Mouse (Mus musculus) limb, embryonic 13.5 days (tissue): ENCODE results near the gene Ube2j1. TPM values are rescaled to one million over a fixed set of nuclear protein-coding genes. Genes with fewer than 3 reads are reported as not detected.
A peak's percentile ranks its signal among the peaks of the same experiment; 100 is the strongest.

Experiments used
- ATAC-seq: fragments of 200-750 bp; cut with Nextera tagmentation; 2 replicates; pipeline ENCODE4 v1.8.0; 2017; ENCODE audit warnings: low read depth, moderate number of reproducible peaks, moderate TSS enrichment; ENCODE audit not compliant: low FRiP score
- H3K27ac ChIP-seq: fragments of 300-500 bp; sonication (generic); 2 replicates; pipeline ENCODE4 v1.5.1; 2015; ENCODE audit warnings: inconsistent platforms, mild to moderate bottlenecking, moderate library complexity
- H3K27me3 ChIP-seq: fragments of 300-500 bp; sonication (generic); 2 replicates; pipeline ENCODE4 v1.6.1; 2015; ENCODE audit warnings: mild to moderate bottlenecking, inconsistent platforms
- H3K36me3 ChIP-seq: fragments of 300-500 bp; sonication (generic); 2 replicates; pipeline ENCODE4 v1.6.1; 2015; ENCODE audit warnings: inconsistent platforms, mild to moderate bottlenecking, moderate library complexity
- H3K4me1 ChIP-seq: fragments of 300-500 bp; sonication (generic); 2 replicates; pipeline ENCODE4 v1.6.1; 2015; ENCODE audit warnings: inconsistent platforms
- H3K4me2 ChIP-seq: fragments of 300-500 bp; sonication (generic); replicated peaks from 2 replicates; pipeline ENCODE4 v1.6.1; 2015; ENCODE audit warnings: inconsistent platforms, mild to moderate bottlenecking, moderate library complexity
- H3K4me3 ChIP-seq: fragments of 300-500 bp; sonication (generic); 2 replicates; pipeline ENCODE4 v1.5.1; 2015; ENCODE audit warnings: moderate library complexity, mild to moderate bottlenecking, inconsistent platforms
- H3K9ac ChIP-seq: fragments of 300-500 bp; sonication (generic); 2 replicates; pipeline ENCODE4 v1.6.1; 2015; ENCODE audit warnings: mild to moderate bottlenecking, inconsistent platforms
- H3K9me3 ChIP-seq: fragments of 300-500 bp; sonication (generic); 2 replicates; pipeline ENCODE4 v1.6.1; 2016; ENCODE audit warnings: inconsistent platforms
- WGBS: fragments of 180-500 bp; shearing (Covaris S2); methylation state at CpG from one replicate; pipeline ENCODE4 v1.1.7; 2015; 5-methylcytosine and 5-hydroxymethylcytosine counted together
- polyA plus RNA-seq: library from polyadenylated mRNA; unstranded; fragments of >200 nt; fragmentation: Nextera tagmentation; extraction: Ambion mirVana; gene quantifications from 2 replicates; pipeline ENCODE4 v1.2.1, GENCODE M21; 2015

Gene Ube2j1
- 38.7 and 39.9 TPM in 2 replicates for polyA plus RNA-seq

GRCm38 (mm10) chr4:33031195-33031960 is at the start of gene Ube2j1:
TSS of gene Ube2j1 (plus strand) at chr4:33031416.
- ATAC-seq: peak; percentile 96
- H3K4me2 ChIP-seq: peak within 1 kb of the TSS; percentile 69
- H3K36me3 ChIP-seq: peaks cover 28% of the 10 kb centered on the region
- H3K9me3 ChIP-seq: peaks cover 9% of the 10 kb centered on the region
- peak within 1 kb of the TSS; percentile 97 for H3K9ac ChIP-seq
- under 1% methylated on average over 97 of the region's 123 CpGs for WGBS
- H3K27ac ChIP-seq: peak within 1 kb of the TSS; percentile 93
- no peaks in the 10 kb centered on the region for H3K27me3 ChIP-seq
- peak within 1 kb of the TSS; percentile 87 for H3K4me3 ChIP-seq
- H3K4me1 ChIP-seq: peaks cover 23% of the 10 kb centered on the region

GRCm38 (mm10) chr4:32981617-32982016 is 49.6 kb upstream of the Ube2j1 start:
- Histone ChIP-seq H3K4me1 (peaks cover 23% of the 10 kb centered on the region), H3K9me3 (no peaks in the 10 kb centered on the region), H3K4me2 (peak overlapping the region; percentile 99), H3K4me3 (no peak overlapping the region), H3K36me3 (no peaks in the 10 kb centered on the region), H3K9ac (no peak overlapping the region), H3K27ac (no peak overlapping the region), H3K27me3 (peaks cover 13% of the 10 kb centered on the region)
- WGBS: 15% methylated on average over 5 of the region's 5 CpGs
- ATAC-seq: no peak

DNA sequence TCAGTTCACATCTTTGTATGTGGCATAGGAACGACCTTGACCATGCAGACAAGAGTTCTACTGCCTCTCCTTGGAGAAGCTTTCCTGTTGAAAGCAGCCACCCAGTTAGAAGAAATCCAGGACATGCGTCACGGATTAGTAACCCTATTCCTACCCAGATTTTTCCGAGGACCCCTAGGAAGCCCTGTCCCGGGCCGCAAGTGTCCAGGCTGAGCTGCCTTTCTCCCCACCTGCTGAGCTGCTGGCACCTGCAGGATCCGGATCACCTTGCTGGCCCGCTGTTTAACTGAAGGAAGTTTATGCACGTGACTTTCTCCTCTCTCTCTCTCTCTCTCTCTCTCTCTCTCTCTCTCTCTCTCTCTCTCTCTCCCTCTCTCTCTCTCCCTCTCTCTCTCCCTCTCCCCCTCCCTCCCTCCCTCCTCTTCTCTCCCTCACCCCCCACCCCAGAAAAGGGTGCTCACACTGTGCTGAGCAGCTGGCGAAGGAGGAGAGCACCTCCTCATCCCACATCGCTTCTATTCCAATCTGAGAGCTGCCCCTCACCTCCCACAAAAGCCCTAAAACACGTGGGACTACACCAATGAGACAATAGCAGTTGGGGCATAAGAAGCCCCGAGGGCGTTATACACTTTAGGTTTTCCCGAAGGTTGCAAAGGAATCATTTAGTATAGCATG is 49.0 kb upstream of the Ube2j1 start:
- Histone ChIP-seq H3K4me1 (peaks cover 23% of the 10 kb centered on the region), H3K9ac (no peak overlapping the region), H3K27ac (no peak overlapping the region), H3K27me3 (peaks cover 13% of the 10 kb centered on the region), H3K4me2 (peak overlapping the region; percentile 99), H3K4me3 (peak overlapping the region; percentile 63), H3K36me3 (no peaks in the 10 kb centered on the region), H3K9me3 (no peaks in the 10 kb centered on the region)
- WGBS: 1% methylated on average over 15 of the region's 15 CpGs
- no peak for ATAC-seq

- peak within 1 kb of the TSS; percentile 78 for H3K9ac ChIP-seq
- under 1% methylated on average over 17 of the region's 18 CpGs for WGBS
Measured at GRCm38 (mm10) chr4:32982716-32983175, 48.5 kb upstream of the Ube2j1 start, which contains the start of gene Rragd. TSS of gene Rragd (plus strand) at chr4:32983037.

DNA sequence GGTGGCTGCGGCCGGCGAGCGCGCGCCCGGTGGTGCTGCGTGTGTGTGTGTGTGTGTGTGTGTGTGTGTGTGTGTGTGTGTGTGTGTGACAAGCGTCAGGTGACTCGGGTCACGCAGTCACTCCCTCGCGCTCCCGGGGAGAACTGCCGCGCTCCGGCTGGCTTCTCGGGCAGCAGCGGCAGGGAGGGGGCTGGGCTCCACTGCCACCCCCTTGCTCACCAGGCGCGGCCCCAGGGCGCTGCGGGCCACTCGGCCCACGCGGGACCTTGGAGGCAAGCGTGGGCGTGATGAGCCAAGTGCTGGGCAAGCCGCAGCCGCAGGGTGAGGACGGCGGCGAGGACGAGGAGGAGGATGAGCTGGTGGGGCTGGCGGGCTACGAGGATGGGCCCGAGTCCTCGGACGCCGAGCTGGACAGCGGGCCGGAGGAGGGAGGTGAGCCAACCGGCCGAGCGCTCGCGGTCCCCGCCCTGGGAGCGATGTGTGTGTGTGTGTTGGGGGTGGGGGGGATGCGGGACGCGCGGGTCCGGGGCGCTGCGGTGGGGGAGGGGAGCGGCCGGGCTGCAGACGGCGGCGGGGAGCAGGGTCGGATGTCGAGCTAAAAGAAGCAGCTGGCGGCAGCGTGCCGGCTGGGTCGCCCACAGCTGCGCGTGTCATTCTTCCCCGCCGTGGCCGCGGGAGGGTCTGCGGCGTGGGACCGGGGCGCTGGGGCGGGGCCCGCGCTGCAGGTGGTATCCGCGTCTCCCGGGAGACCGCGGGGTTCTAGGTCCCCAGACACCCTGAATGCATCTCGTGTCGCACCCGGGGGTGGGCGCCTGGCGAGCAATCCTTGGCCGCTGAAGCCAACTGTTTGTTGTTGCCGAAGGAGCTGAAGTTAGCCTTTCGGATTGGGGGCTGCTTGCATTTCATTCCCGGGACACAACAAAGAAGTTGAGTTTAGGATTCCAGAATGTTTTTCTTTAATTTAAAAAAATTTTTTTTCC is 47.8 kb upstream of the Ube2j1 start:
- Histone ChIP-seq H3K27ac (peak overlapping the region; percentile 73), H3K36me3 (no peaks in the 10 kb centered on the region), H3K9ac (peak overlapping the region; percentile 78), H3K27me3 (peaks cover 13% of the 10 kb centered on the region), H3K9me3 (no peaks in the 10 kb centered on the region), H3K4me1 (peaks cover 23% of the 10 kb centered on the region), H3K4me2 (peak overlapping the region; percentile 99), H3K4me3 (peak overlapping the region; percentile 63)
- peak; percentile 67 for ATAC-seq
- under 1% methylated on average over 64 of the region's 94 CpGs for WGBS

More at GRCm38 (mm10) chr4:32982716-32983175, 48.5 kb upstream of the Ube2j1 start, which contains the start of gene Rragd:
- Histone ChIP-seq H3K4me2 (peak within 1 kb of the TSS; percentile 99), H3K4me3 (peak within 1 kb of the TSS; percentile 63), H3K9me3 (no peaks in the 10 kb centered on the region), H3K4me1 (peaks cover 23% of the 10 kb centered on the region), H3K27ac (peak within 1 kb of the TSS; percentile 73), H3K27me3 (peaks cover 13% of the 10 kb centered on the region), H3K36me3 (no peaks in the 10 kb centered on the region)
- ATAC-seq: peak; percentile 62

DNA sequence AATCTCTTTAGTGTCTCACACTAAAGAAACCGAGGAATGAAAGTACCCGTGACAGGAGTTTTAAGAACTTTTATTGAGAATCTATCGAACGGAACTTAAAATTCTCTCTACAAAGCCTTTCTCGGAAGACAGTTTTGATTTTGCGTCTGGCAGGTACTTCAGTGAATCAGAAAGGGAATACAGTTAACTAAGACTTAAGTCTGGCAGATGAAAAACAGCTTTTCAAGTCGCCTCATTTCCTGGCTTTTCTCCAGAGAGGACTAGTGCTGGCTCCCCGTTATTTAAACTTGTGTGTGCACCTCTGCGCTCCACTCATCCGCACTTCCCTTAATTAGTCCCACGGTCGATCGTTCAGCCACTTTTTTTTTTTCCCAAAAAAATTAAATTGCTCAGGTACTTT is 47.0 kb upstream of the Ube2j1 start:
- peaks cover 13% of the 10 kb centered on the region for H3K27me3 ChIP-seq
- no peak for ATAC-seq
- H3K9ac ChIP-seq: peak overlapping the region; percentile 78
- H3K4me3 ChIP-seq: peak overlapping the region; percentile 63
- H3K4me1 ChIP-seq: peaks cover 23% of the 10 kb centered on the region
- no peaks in the 10 kb centered on the region for H3K36me3 ChIP-seq
- no peaks in the 10 kb centered on the region for H3K9me3 ChIP-seq
- peak overlapping the region; percentile 99 for H3K4me2 ChIP-seq
- WGBS: under 1% methylated on average over 13 of the region's 13 CpGs
- peak overlapping the region; percentile 58 for H3K27ac ChIP-seq

GRCm38 (mm10) chr4:32984801-32985675 is 46.2 kb upstream of the Ube2j1 start:
- WGBS: 9% methylated on average over 13 of the region's 13 CpGs
- peaks cover 13% of the 10 kb centered on the region for H3K27me3 ChIP-seq
- H3K4me1 ChIP-seq: peaks cover 23% of the 10 kb centered on the region
- no peaks in the 10 kb centered on the region for H3K9me3 ChIP-seq
- H3K4me3 ChIP-seq: peak overlapping the region; percentile 63
- H3K36me3 ChIP-seq: no peaks in the 10 kb centered on the region
- H3K4me2 ChIP-seq: peak overlapping the region; percentile 99
- no peak for ATAC-seq
- peak overlapping the region; percentile 61; the same call in 1 of the 2 replicates for H3K27ac ChIP-seq
- H3K9ac ChIP-seq: peak overlapping the region; percentile 78

- Histone ChIP-seq H3K4me1 (peaks cover 23% of the 10 kb centered on the region), H3K36me3 (no peaks in the 10 kb centered on the region), H3K4me3 (0 out of 2 replicates have a peak overlapping the region, but pooled peaks have one; percentile 63), H3K27ac (no peak overlapping the region), H3K9ac (no peak overlapping the region), H3K9me3 (no peaks in the 10 kb centered on the region), H3K4me2 (peak overlapping the region; percentile 99), H3K27me3 (peaks cover 13% of the 10 kb centered on the region)
- no peak for ATAC-seq
- WGBS: 12% methylated on average over 3 of the region's 3 CpGs
Measured at GRCm38 (mm10) chr4:32985684-32986083, 45.5 kb upstream of the Ube2j1 start.

GRCm38 (mm10) chr4:32987006-32987405 is 44.2 kb upstream of the Ube2j1 start:
- Histone ChIP-seq H3K36me3 (no peaks in the 10 kb centered on the region), H3K4me1 (peaks cover 21% of the 10 kb centered on the region), H3K27ac (no peak overlapping the region), H3K9ac (no peak overlapping the region), H3K27me3 (peaks cover under 1% of the 10 kb centered on the region; the same call in 1 of the 2 replicates), H3K4me3 (no peak overlapping the region), H3K4me2 (no peak overlapping the region), H3K9me3 (no peaks in the 10 kb centered on the region)
- 51% methylated on average over 3 of the region's 3 CpGs for WGBS
- ATAC-seq: no peak

GRCm38 (mm10) chr4:32989346-32989745 is 41.9 kb upstream of the Ube2j1 start:
- Histone ChIP-seq H3K36me3 (no peaks in the 10 kb centered on the region), H3K4me1 (peaks cover 19% of the 10 kb centered on the region), H3K27ac (no peak overlapping the region), H3K4me2 (no peak overlapping the region), H3K27me3 (no peaks in the 10 kb centered on the region), H3K9ac (no peak overlapping the region), H3K9me3 (no peaks in the 10 kb centered on the region), H3K4me3 (no peak overlapping the region)
- ATAC-seq: no peak
- 69% methylated on average over 2 of the region's 2 CpGs for WGBS
